Mouse (Mus musculus) fibroblast of lung, adult 2 months (primary cell): ENCODE data around the gene Tcf7l1.

Experiments used
- DNase-seq: peaks from one replicate; pipeline ENCODE4 v3.0.0-alpha.2; 2011; ENCODE audit warnings: low read depth

The Tcf7l1 gene

GRCm38 (mm10) chr6:72622917-72623316 lies 166.1 kb downstream of the Tcf7l1 start:
- DNase-seq: no peak

GRCm38 (mm10) chr6:72620920-72621319 lies 168.1 kb downstream of the Tcf7l1 start:
- no peak for DNase-seq

- no peak for DNase-seq
Observed at GRCm38 (mm10) chr6:72619734-72620532, 169.1 kb downstream of the Tcf7l1 start.

GRCm38 (mm10) chr6:72616643-72617288 lies 172.3 kb downstream of the Tcf7l1 start, which contains the start of gene Tgoln1:
Tgoln1 (minus strand) TSS chr6:72617000.
- DNase-seq: peak; percentile 83

- DNase-seq: no peak
Observed at GRCm38 (mm10) chr6:72615561-72616375, 173.3 kb downstream of the Tcf7l1 start.

GRCm38 (mm10) chr6:72615151-72615550 lies 173.9 kb downstream of the Tcf7l1 start:
- peak; percentile 27 for DNase-seq

GRCm38 (mm10) chr6:72610261-72610660 lies 178.8 kb downstream of the Tcf7l1 start:
- no peak for DNase-seq

GRCm38 (mm10) chr6:72608662-72609184 lies 180.3 kb downstream of the Tcf7l1 start:
- peak; percentile 22 for DNase-seq

- no peak for DNase-seq
Observed at GRCm38 (mm10) chr6:72607676-72608075, 181.4 kb downstream of the Tcf7l1 start.

GRCm38 (mm10) chr6:72607060-72607459 lies 182.0 kb downstream of the Tcf7l1 start:
- DNase-seq: no peak

- no peak for DNase-seq
Observed at GRCm38 (mm10) chr6:72604066-72604465, 185.0 kb downstream of the Tcf7l1 start.

- peak; percentile 48 for DNase-seq
Observed at GRCm38 (mm10) chr6:72601732-72602131, 187.3 kb downstream of the Tcf7l1 start.

- no peak for DNase-seq
Observed at GRCm38 (mm10) chr6:72600771-72601170, 188.3 kb downstream of the Tcf7l1 start.

GRCm38 (mm10) chr6:72600216-72600615 lies 188.8 kb downstream of the Tcf7l1 start:
- no peak for DNase-seq

GRCm38 (mm10) chr6:72598791-72599557 lies 190.1 kb downstream of the Tcf7l1 start:
- DNase-seq: no peak

- peak; percentile 93 for DNase-seq
Observed at GRCm38 (mm10) chr6:72597956-72598753, 190.9 kb downstream of the Tcf7l1 start, which contains the start of the genes Elmod3 and Retsat. Elmod3 (minus strand) TSS chr6:72598413. Retsat (plus strand) TSS chr6:72598475.

- no peak for DNase-seq
Observed at GRCm38 (mm10) chr6:72597083-72597874, 191.8 kb downstream of the Tcf7l1 start.

GRCm38 (mm10) chr6:72593914-72594313 lies 195.1 kb downstream of the Tcf7l1 start:
- DNase-seq: no peak

GRCm38 (mm10) chr6:72593011-72593803 lies 195.8 kb downstream of the Tcf7l1 start:
- DNase-seq: no peak
